Mouse (Mus musculus) adrenal gland, adult 18-20 months (tissue): ENCODE data around the gene Tmem270. TPM values are rescaled to one million over a fixed set of nuclear protein-coding genes. Genes with fewer than 3 reads are reported as not detected.
A peak's percentile ranks its signal among the peaks of the same experiment; 100 is the strongest.
"Not testable (repeated sequence)": the region's sequence is repeated elsewhere in the genome, so short reads cannot be mapped to it uniquely, and the experiment has no call there.

ENCODE experiments used
- DNase-seq, 2 experiments: peaks; one replicate each; pipeline ENCODE4 v3.0.0; 2021 to 2022; ENCODE audit warnings: low spot score in 2 of 2
- long read RNA-seq, 2 experiments: library from polyadenylated mRNA; stranded (forward); transcript quantifications; one replicate each; pipeline ENCODE4 v2.0.0; 2021
- total RNA-seq, 2 experiments: library from RNA; stranded (reverse); gene quantifications; 1 replicate in 1 of 2; 2 replicates in 1 of 2; pipeline ENCODE4 v1.2.3; 2021

Gene Tmem270
- not detected for total RNA-seq
- long read RNA-seq, experiment 1, result 0 reads
- long read RNA-seq, experiment 2, result 0 reads

DNA sequence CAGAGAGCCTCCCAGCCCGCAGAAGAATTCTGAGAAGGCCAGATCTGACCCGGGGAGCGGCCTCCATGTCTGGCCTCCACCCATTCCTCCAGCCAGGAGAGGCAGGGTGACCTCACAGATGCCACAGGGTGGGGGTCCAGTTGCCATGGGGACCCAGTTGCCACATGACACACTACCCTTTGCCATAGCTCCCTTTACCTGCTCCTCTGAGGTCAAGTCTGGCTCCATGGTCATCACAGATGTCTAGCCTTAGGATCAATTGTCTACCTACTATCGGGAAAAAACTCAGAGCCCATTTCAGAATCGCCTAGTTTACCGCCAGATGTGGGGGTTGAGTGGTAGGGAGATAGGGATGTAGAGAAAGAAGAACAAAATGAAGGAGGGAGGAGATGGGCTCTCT lies at the start of gene Tmem270:
Tmem270 (minus strand) TSS at position 101 of the 400 bp plus-strand sequence.
- DNase-seq, result no peak

DNA sequence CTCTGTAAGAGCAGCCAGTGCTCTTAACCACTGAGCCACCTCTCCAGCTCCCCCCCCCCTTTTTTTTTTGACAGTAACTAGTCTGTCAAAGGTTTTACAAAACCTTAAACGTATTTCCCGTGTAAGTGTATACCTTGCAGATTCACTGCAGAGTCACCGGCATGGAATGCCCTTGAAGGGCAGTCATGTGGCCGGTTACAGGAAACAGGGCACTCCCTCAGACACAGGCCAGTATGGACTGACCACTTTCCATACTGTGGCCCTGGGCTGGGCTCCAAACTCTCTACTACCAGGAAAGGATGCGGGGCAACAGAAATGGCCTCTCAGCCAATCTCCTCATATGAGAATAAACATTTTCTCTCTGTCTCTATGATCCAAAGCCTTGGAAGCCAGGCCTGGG lies 49.0 kb upstream of the Tmem270 start:
- no peak for DNase-seq

DNA sequence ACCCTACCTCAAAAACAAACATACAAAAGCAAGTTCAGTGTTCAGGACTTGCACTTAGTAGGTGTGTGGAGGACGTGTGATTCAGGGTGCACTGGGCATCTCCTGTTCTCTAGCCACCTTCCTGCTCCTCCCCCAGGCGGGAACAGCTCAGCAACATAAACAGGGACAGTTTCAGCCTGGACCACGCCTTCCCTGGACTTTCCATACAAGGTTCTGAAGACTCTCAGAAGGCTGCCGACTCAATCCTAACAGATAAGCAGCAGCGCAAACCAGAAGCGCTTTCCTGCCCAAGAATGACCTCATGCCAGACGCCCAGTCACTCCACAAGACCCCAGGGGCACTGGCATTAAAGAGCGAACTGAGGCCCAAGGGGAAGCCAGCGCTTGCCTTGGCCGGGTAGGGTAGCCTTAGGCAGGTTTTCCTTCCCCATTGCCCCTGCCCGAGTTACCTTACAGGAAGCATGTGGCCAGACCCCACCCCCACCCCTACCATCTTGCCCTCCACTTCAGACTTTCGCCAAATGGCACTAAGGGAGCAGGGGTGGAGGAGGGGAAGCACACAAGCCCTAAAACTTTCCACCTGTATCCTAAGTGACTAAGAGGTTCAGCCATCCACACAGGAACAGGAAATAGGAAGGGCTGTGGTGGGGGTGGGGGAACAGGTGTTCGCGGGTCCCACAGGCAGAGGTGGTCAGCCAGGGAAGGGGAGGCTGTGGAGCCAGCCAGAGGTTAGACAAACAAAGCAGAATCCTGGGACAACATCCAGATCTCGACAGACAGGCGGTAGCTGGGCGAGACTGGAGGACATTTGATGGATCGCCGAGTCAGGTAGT lies 44.7 kb upstream of the Tmem270 start:
- no peak for DNase-seq

DNA sequence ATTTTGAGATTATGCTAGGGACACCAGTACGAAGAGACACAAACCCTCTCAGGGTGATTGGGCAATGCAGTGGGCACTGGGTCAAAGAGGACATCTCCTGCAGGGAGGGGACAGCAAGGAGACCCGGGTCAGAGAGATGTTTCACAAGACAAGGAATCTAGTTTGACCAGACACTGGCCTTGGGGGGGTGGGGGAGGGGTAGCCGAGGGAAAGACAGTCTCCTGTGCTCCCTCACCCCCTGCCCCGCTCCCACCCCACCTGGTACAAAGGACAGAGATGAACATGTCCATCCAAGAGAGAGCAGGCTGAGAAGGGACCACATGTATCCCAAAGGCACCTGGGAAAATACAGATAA lies 41.5 kb upstream of the Tmem270 start:
- DNase-seq, result no peak

DNA sequence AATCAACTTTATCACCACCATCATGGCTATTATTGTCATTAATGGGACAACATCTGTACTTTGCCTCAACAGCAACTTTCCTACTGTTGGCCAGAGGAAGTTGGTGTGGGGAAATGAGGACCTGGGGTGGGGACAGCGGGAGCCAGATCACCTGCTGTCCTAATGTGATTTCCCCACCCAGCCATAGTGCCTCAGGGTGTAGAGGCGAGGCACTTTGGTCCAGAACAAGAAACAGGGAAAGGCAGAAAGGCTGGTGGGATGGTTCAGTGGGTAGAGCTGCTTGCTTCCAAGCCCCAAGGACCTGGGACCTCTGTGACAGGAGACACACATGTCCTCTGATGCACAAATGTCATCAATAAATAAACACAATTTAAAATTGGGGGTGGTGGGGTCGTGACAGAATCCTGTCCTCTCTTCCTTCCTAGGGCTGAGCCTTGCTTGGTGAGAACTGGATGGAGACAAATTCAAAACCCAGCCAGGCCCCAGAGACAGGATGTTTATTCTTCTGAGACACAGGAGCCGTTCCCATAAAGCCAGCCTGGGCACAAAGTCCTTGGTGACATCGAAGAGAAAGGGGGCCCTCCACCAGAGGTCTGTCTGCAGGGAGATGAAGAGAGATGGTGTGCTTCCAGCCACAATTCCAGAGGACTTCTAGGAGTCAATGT lies 41.0 kb upstream of the Tmem270 start:
- no peak for DNase-seq

DNA sequence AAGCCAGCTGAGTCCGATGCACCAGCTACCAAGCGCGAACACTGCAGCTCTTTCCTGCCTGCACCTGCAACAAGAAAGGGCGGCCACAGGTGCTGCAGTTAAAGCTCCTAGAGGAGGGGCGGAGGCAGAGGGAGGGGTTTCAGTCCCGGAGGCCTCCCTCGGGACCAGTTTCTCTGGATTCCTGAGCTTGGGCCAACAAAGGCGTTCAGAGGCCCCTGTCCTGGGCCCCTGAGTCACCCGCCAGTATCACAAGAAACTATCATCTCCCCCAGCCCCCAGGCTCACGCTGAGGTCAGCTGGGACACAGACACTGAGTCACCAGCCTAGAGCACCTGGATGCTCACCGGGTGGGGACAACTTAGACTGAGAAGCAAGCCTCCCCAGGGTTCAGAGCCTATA lies 40.3 kb upstream of the Tmem270 start, which contains the start of gene Cldn4:
Cldn4 (minus strand) TSS at position 78 of the 399 bp plus-strand sequence.
- no peak for DNase-seq

DNA sequence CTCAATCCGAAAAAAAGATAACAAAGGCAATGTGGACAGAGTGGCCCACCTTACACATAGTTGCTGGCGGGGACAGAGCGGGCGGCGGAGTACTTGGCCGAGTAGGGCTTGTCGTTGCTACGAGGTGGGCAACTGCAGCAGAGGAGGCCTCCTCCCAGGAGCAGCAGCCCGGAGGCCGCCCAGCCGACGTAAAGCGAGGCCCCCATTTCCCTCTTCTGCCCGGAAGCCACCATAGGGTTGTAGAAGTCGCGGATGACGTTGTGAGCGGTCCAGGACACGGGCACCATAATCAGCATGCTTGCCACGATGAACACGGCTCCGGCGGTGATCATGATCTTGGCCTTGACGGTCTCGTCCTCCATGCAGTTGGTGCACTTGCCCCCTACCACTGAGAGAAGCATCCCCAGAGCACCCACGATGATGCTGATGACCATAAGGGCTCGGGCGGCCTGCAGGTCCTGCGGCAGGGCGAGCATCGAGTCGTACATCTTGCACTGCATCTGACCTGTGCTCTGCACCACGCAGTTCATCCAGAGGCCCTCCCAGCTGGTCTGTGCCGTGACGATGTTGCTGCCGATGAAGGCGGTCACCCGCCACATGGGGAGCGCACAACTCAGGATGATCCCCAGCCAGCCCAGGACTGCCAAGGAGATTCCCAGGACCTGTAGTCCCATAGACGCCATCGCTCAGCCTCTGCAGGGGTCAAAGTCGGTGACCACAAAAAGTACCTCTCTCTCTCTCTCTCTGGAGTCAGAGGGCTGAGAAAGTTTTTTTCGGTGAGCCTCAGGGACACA lies 39.7 kb upstream of the Tmem270 start:
- DNase-seq, result no peak

DNA sequence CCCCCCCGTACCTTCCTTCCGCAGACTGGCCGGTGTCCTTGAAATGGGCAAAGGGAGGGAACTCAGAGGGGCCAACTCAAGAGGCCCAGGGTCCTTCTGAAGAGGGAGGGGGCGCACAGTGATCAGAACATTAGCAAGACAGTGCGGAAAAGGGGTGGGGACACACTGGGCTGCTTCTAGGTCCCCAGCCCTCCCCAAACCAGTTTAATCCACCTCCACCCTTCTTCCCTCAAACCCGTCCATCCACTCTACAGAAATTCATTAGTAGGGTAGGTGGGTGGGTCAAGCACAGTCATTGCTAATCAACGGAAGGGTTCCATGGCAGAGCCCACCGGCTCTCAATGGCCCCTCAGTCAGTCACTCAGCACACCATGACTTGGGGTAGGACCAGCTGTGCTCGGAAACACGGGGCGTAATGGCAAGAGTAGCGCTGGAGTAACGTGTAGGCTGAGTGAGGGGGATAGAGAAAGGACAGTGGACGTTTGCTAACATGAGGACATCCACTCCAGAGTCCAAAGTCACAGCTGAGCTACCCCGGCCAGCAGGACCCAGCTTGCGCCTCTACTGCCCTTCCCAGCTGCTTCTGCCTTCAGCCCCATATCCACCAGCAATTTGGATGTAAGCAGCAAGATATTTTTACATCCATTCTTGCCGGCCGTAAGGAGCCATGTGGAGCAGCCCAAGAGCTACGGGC lies 38.9 kb upstream of the Tmem270 start:
- no peak for DNase-seq

DNA sequence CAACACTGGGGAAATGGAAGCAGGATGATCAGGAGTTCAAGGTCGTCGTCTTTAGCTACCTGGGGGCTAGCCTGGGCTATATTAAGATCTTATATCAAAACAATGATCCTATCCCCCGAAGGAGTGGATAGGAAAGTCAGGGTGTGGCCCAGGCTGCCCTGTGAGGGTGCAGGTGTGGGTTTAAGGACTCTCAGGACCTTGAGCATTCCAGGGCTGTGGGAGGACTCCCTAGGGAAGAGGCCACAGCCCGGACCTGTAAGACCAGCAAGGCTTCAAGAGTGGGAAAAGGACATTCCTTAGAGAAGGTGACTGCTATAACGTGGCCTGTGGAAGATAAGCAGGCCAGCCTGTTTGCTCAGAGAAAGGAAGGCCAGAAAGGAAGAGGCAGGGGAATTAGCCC lies 37.6 kb upstream of the Tmem270 start:
- no peak for DNase-seq

DNA sequence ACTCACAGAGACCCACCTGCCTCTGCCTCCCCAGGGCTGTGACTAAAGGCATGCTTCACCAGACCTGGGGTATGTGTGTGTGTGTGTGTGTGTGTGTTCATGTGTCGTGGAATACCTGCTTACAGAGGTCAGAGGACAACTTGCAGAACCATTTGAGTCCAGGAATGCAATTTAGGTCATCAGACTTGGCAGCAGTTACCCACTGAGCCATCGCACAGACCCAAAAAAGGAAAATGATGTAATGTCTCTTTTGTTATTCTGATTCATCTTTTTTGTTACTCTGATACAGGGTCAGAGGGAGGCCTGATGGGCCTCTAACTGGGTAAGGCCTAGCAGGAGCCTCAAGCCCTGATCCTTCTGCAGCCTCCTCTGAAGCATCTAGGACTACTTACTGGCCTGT lies 36.2 kb upstream of the Tmem270 start:
- DNase-seq, result no peak

DNA sequence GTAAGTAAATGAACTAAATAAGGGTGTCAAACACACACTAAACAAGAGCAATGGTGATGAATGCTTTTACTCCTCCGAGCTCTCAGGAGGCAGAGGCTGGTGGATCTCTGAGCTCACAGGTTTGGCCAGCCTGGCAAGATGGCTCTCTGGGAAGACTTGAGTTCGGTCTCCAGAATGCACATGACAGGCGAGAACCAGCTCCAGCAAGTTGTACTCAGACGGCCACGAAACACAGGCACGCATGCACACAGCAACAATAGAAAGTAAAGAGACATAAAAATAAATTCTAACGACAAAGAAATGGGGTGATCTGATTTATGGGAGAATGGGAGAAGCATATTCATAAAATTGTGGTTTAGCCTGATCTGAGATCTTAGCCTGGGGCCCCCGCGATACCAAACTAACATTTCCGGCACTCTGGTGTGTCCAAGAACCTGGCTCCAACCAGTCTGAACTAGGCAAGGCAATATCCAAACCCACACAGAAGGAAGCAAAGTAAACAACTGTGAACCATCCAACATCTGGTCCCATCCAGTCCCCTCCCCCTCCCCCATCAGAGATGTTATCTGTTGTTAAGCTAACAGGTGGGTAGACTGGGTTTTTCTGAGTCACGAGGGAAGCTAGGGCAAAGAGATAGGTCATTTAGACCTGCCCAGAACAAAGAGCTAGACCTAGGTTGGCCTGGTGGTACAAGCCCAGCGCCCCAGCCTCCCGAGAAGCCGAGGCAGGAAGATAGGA lies 35.1 kb upstream of the Tmem270 start:
- no peak for DNase-seq

DNA sequence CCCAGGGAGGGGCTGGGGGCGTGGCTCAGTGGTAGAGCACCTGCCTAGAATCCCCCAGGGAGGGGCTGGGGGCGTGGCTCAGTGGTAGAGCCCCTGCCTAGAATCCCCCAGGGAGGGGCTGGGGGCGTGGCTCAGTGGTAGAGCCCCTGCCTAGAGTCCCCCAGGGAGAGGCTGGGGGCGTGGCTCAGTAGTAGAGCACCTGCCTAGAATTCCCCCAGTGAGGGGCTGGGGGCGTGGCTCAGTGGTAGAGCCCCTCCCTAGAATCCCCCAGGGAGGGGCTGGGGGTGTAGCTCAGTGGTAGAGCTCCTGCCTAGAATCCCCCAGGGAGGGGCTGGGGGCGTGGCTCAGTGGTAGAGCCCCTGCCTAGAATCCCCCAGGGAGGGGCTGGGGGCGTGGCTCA lies 33.0 kb upstream of the Tmem270 start:
- not testable (repeated sequence) for DNase-seq

DNA sequence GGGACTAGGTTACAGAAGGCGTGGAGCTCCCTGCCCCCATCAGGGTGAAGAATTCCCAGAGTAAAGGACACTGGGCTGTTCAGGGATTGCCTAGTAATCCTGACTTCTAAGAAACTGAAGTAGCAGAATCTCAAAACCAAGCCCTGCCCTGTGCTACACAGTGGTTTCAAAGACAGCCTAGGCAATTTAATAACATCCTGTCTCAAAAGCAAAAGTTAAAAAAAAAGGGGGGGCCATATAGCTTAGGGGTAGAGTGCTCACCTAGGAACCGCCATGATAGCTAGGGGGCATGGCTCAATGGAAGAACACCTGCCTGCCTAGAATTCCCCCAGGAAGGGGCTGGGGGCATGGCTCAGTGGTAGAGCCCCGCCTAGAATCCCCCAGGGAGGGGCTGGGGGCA lies 32.5 kb upstream of the Tmem270 start:
- DNase-seq, result no peak

DNA sequence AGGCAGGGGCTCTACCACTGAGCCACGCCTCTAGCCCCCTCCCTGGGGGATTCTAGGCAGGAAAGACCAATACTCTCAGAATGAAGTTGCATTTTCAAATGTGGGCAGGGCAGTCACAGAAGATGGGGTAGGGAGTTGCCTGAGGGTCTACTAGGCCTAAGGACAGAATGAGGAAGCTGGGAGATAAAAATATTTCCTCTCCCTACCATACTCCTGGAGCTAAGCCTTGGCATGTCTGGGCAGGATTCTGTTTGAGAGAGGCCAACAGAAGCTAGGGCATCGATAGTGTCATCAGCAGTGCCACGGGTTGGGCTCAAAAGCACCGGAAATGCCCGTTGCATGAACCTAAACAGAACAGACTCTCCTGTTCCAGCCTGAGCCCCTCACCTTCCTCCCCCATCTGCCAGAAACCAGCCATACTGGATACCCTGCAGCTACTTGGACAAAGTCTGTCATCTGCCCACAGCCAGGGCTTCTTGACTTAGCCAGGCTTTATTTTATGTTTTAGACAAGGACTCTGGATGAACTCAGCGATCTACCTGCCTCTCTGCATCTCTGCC lies 30.2 kb upstream of the Tmem270 start:
- DNase-seq, result no peak

DNA sequence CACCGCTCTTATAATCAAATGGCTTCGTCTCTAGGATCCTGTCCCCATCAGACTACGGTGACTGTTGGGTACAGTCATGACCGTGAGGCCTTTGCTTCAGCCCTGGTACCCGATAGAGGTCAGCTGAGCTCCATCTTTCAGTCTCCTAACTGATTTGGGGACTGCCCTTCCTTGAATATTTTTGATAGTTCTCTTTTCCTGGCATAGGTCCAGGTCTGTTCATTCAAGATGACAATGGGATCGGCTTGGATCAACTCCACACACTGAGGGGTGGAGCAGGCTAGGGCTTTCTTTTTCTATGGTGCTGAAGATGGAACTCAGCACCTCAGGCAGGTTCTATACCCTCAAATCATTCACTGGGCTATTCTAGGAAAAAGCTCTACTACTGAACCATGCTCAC lies 29.5 kb upstream of the Tmem270 start:
- no peak for DNase-seq

DNA sequence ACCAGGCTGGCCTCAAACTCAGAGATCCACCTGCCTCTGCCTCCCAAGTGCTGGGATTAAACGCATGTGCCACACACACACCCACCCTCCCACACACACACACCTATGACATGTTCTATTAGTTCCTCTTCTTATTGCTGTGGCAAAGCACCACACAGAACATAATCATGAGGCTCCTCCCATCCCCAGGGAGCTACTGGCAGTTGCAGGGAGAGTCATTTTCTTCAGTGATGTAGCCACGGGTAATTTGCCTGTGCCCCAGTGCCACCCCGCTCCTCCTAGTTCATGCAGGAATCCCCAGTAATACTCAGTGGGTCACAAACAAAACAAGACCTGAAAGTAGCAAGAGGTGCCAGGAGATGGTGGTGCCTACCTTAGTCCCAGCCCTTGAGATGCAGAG lies 28.1 kb upstream of the Tmem270 start:
- no peak for DNase-seq

DNA sequence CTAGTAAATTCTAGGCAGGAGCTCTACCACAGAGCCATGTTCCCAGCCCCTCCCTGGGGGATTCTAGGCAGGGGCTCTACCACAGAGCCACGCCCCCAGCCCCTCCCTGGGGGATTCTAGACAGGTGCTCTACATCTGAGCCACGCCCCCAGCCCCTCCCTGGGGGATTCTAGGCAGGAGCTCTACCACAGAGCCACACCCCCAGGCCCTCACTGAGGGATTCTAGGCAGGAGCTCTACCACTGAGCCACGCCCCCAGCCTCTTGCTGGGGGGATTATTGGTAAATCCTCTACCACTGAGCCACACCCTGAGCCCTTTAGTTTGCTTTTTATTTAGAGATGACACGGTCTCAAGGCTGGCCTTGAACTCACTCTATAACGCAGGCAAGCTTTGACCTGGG lies 27.2 kb upstream of the Tmem270 start:
- not testable (repeated sequence) for DNase-seq

DNA sequence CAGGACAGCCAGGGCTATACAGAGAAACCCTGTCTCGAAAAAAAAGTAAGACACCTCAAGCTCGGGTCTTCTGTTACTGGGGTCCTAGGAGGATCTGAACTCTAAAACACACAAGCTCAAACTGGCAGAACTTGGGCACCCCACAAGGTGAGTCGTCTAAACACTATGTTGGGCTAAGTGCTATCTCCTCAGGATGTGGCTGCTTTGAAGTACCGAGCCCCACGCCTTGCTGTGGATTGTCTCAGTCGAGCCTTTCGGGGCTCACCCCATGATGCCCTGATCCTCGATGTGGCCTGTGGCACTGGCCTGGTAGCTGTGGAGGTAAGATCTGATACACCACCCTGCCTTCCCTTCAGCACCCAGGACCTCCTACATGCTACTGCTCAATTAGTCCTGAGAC lies 26.7 kb upstream of the Tmem270 start:
- no peak for DNase-seq

DNA sequence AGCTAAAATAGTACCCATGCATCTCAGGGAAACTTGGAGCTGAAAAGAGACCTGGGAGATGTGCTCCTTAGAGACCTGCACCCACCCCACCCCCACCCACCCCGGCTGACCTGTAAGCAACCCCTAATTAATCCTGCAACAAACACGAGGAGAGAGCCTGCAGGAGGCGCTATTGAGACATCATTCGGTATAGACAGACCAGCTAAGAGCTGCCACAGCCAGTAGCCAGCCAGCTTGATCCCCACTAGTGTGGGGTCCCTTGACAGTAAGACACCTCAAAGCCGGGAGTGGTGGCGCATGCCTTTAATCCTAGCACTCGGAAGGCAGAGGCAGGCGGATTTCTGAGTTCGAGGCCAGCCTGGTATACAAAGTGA lies 26.4 kb upstream of the Tmem270 start:
- DNase-seq, result peak in 1 of 2 experiments; percentile 52
